Mouse (Mus musculus): ENCODE measurements around the gene Btbd17.

The Btbd17 gene

DNA sequence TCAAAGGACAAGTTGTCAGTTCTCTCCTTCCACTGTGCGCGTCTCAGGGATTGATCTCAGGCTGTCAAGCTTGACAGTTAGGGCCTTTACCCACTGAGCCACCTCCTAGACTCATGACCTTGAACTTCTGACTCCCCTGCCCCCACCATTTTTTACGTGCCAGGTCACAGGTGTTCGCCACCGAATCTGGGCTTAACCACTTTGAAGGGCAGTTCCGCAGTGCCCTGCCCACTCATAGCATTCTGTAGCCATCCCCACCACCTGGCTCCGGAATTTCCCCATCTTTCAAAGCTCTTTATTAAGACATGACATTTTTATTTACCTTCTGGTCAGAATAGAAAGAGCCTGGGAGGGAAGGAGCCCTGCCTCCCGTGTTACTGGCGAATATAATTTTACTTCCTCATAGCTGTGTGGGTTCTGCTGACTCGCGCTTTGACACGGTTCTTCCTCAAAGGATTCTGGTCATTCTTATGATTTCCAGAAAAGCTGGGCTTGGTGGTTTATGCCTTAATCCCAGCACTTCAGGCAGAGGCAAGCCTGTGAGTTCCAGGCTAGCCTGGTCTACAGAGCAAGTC, 48.1 kb downstream of the Btbd17 start:
- no peak for DNase-seq

GRCm38 (mm10) chr11:114745134-114745533, 50.6 kb downstream of the Btbd17 start:
- peak; percentile 97 for DNase-seq

- no peak for DNase-seq
Measured at GRCm38 (mm10) chr11:114741451-114741850, 54.3 kb downstream of the Btbd17 start.
